Mouse (Mus musculus) liver, embryonic 14.5 days (tissue): Measurements from ENCODE around the gene Prcd. TPM values are rescaled to one million over a fixed set of nuclear protein-coding genes. Genes with fewer than 3 reads are reported as not detected.

ENCODE experiments used
- ATAC-seq: fragments of 200-750 bp; cut with Nextera tagmentation; 2 replicates; pipeline ENCODE4 v1.8.0; 2017; ENCODE audit warnings: moderate number of reproducible peaks, mild to moderate bottlenecking, moderate library complexity; ENCODE audit not compliant: insufficient read depth
- DNase-seq, 3 experiments: peaks; one replicate each; pipeline ENCODE4 v3.0.0-alpha.2; 2012 to 2013; ENCODE audit warnings: low read depth in 3 of 3, low spot score in 3 of 3
- H3K27ac ChIP-seq: fragments of 300-500 bp; sonication (generic); 2 replicates; pipeline ENCODE4 v1.5.1; 2014; ENCODE audit warnings: moderate library complexity, mild to moderate bottlenecking, control low read depth, inconsistent platforms
- H3K27me3 ChIP-seq: fragments of 300-500 bp; sonication (generic); 2 replicates; pipeline ENCODE4 v1.6.1; 2014; ENCODE audit warnings: mild to moderate bottlenecking, low read length, moderate library complexity; ENCODE audit not compliant: control insufficient read depth, insufficient read depth
- H3K36me3 ChIP-seq: fragments of 300-500 bp; sonication (generic); replicated peaks from 2 replicates; pipeline ENCODE4 v1.6.1; 2014; ENCODE audit warnings: low read depth; ENCODE audit not compliant: control insufficient read depth, insufficient read depth
- H3K4me1 ChIP-seq, 2 experiments: fragments of 200-500 bp in 1 of 2; fragments of 300-500 bp in 1 of 2; sonication (generic) in 1 of 2; replicated peaks; 2 replicates each; pipeline ENCODE4 v1.6.1; 2012 to 2014; ENCODE audit warnings: antibody characterized with exemption in 1 of 2, inconsistent platforms in 1 of 2, low read length in 1 of 2; ENCODE audit not compliant: control insufficient read depth in 2 of 2, insufficient read depth in 2 of 2
- H3K4me2 ChIP-seq: fragments of 300-500 bp; sonication (generic); 2 replicates; pipeline ENCODE4 v1.6.1; 2014; ENCODE audit warnings: low read depth, mild to moderate bottlenecking, control low read depth, moderate library complexity
- H3K4me3 ChIP-seq, 2 experiments: fragments of 200-500 bp in 1 of 2; fragments of 300-500 bp in 1 of 2; sonication (generic) in 1 of 2; 2 replicates each; pipeline ENCODE4 v1.5.1; 2012 to 2014; ENCODE audit warnings: low read depth in 2 of 2, low read length in 2 of 2, mild to moderate bottlenecking in 2 of 2, control low read depth in 1 of 2, inconsistent platforms in 1 of 2, moderate library complexity in 1 of 2; ENCODE audit not compliant: insufficient read depth in 1 of 2
- H3K9ac ChIP-seq: fragments of 300-500 bp; sonication (generic); replicated peaks from 2 replicates; pipeline ENCODE4 v1.6.1; 2014; ENCODE audit warnings: mild to moderate bottlenecking, control low read depth, moderate library complexity
- H3K9me3 ChIP-seq: fragments of 300-500 bp; sonication (generic); 2 replicates; pipeline ENCODE4 v1.6.1; 2016; ENCODE audit warnings: low read length, mixed read lengths; ENCODE audit not compliant: control insufficient read depth
- CTCF ChIP-seq: IDR thresholded peaks from 2 replicates; pipeline ENCODE4 v1.5.1; 2016; ENCODE audit warnings: antibody characterized with exemption, low read depth, control low read depth
- EP300 ChIP-seq: IDR thresholded peaks from 2 replicates; pipeline ENCODE4 v1.6.1; 2016; ENCODE audit warnings: antibody characterized with exemption, low read depth
- WGBS: fragments of 180-500 bp; shearing (Covaris S2); extraction: QIAGEN DNeasy Blood & Tissue Kit; methylation state at CpG from one replicate; pipeline ENCODE4 v1.1.7; 2014; ENCODE audit not compliant: insufficient replicate concordance; 5-methylcytosine and 5-hydroxymethylcytosine counted together
- polyA plus RNA-seq, 2 experiments: library from polyadenylated mRNA; depleted of rRNA in 1 of 2; stranded (reverse) in 1 of 2; unstranded in 1 of 2; fragments of >200 nt; fragmentation: Nextera tagmentation in 1 of 2; extraction: Ambion mirVana in 1 of 2; gene quantifications; 2 replicates each; pipeline versions ENCODE4 v1.2.1 to v1.2.3; 2012 to 2014

The Prcd gene
- polyA plus RNA-seq, 2 experiments, result 0.11 to 0.19 TPM

DNA sequence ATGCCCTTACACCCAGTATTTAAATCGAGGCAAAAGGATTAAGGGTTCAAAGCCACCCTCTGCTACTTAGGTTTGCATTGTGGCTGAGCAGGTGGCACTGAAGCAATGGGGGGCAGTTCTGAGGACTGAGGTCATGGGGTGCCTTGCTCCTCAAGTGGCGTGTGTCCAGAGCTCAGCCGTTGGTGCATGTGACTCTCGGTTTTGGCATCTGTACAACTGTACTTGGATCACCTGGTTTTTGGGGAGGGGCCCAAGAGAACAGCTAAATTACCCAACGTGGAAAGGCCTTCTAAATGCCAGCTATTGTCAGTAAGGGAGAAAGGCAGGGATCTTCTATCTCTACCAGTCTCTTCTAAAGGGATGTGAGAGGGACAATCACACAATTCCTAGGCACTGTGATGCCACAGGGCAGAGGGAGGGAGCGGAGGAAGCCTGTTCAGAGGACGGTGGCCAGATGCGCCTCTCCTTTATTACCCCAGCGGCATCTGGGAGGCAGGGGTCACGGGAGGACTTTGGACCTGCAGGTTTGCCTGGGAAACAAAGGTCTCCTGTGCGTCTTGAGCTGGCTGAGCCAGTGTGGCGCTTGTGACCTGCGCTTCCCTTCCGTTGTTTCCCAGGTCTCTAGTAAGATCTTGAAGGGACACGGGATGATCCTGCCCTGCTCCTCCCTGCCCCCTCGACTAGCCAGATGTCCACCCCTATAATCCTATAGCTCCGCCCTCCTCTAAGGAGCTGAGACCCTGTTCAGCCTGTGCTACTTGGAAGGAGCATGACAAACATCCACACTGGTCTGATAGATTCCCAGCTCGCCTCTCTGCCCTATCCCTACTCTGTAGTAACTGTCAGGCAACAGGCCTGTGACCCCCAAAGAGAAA, 37.6 kb downstream of the Prcd start:
- 63% methylated on average over 18 of the region's 18 CpGs for WGBS
- H3K4me1 ChIP-seq, result no peaks in the 10 kb centered on the region
- H3K4me2 ChIP-seq, result no peak overlapping the region
- H3K27me3 ChIP-seq, result peaks cover 24% of the 10 kb centered on the region
- no peak for ATAC-seq
- no peak overlapping the region for H3K9ac ChIP-seq
- no peak for DNase-seq
- H3K36me3 ChIP-seq, result no peaks in the 10 kb centered on the region
- no peak for TF ChIP-seq EP300
- no peak for TF ChIP-seq CTCF
- H3K27ac ChIP-seq, result no peak overlapping the region
- no peak overlapping the region for H3K4me3 ChIP-seq
- H3K9me3 ChIP-seq, result no peaks in the 10 kb centered on the region

DNA sequence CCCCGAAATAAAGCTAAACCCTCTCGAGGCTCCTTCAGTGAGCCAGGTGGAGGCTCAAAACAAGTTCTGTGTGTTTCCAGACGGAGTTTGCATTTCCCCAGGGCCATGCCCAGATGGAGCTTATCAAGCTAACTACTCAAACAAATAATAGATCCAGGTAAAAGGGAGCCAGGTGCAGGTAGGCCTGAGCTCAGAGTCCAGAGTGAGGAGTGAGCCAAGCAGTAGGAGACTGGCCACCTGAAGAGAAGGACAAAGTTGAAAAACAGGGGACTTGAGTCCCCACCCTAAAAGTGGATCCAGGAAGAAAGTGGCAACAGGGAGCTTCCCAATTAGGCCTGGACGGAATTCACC, 40.5 kb downstream of the Prcd start:
- H3K27ac ChIP-seq, result no peak overlapping the region
- TF ChIP-seq EP300 (no peak), CTCF (no peak)
- WGBS, result 45% methylated on average over 4 of the region's 4 CpGs
- peaks cover 26% of the 10 kb centered on the region for H3K27me3 ChIP-seq
- no peak for DNase-seq
- no peaks in the 10 kb centered on the region for H3K9me3 ChIP-seq
- no peak for ATAC-seq
- peak overlapping the region; percentile 21 for H3K4me2 ChIP-seq
- H3K9ac ChIP-seq, result no peak overlapping the region
- no peak overlapping the region for H3K4me3 ChIP-seq
- no peaks in the 10 kb centered on the region for H3K36me3 ChIP-seq
- no peaks in the 10 kb centered on the region for H3K4me1 ChIP-seq

DNA sequence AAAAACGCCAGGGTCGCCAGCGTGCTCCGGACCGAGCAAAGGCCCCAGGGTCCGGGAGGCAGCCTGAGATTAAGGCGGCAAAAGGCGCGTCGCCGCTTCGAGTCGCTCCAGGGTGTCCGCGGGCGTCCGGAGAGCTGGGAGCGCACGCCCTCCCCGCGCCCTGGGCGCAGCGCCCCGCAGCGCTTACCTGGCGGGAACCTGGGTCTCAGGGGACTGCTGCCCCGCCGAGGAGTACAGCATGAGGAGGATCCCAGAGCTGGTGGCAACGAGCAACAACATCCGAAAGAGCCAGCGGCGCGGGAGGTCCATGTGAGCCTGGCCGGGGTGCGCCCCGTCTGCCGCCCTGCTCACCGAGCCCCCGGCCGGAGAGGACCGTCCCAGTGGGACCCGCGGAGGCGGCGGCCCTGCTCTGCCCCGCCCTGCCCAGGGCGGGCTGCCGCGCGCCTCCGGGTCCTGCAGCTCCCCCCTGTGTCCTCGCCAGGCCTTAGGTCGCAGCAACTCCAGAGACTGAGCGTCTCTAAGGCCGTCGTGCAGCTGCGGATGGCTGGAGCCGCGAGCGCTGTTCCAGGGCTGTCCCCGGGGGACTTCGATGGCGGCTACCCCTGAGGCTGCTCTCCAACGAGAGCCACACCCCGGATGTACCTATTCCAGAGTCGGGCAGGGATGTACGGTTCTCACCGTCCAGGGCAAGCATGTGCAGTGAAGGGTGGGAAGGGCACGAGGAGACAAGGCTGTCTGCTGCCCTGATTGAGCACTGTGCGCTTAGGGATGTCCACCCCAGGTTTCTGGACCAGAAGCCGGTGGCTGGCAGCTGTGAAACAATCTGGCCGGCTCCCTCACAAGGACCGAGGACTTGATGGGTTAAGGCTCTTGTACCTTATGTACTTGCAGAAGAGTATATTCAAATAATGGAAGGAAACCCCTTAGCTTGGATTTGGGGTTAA, 41.2 kb downstream of the Prcd start:
- Histone ChIP-seq H3K9me3 (no peaks in the 10 kb centered on the region), H3K4me2 (peak overlapping the region; percentile 21), H3K9ac (no peak overlapping the region), H3K27me3 (peaks cover 26% of the 10 kb centered on the region), H3K4me3 (peak overlapping the region in 1 of 2 experiments; percentile 22; a peak in 1 of 4 replicates), H3K4me1 (no peaks in the 10 kb centered on the region), H3K36me3 (no peaks in the 10 kb centered on the region), H3K27ac (no peak overlapping the region)
- TF ChIP-seq CTCF (no peak), EP300 (no peak)
- WGBS, result 3% methylated on average over 73 of the region's 73 CpGs
- DNase-seq (no peak), ATAC-seq (no peak)

DNA sequence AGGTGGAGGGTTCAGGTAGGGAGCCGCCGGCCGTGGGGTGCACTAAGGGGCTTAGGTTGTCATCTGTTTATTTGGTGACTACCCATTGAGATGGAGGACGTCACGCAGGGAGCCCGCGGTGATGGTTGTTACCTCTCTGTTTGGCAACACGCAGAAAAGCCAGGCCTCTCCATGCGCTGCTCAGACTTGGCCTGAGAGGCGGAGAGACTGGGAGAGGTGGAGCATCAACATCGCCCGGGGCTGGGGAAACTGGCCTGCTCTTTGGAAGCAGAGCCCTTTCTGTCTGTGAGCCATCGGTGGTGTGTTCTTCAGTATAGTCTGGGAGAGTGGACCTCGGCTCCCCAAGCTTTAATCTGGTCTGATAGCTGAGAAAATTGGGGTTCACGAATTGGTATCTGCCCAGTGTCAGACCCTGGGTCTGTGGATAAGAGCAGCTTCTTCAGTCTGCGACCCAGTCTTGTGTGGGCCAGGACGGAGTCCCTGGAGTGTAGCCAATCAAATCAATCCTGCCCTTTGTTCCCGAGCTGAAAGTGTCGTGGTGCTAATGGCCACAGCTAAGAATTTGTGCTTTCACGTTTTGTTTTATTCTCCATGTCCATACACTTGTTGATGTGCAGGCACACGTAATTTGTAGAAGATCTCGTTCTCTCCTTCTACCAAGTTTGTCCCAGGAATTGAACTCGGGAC, 42.0 kb downstream of the Prcd start:
- Histone ChIP-seq H3K4me1 (no peaks in the 10 kb centered on the region), H3K9me3 (no peaks in the 10 kb centered on the region), H3K4me3 (no peak overlapping the region), H3K27me3 (peaks cover 26% of the 10 kb centered on the region), H3K4me2 (no peak overlapping the region), H3K36me3 (no peaks in the 10 kb centered on the region), H3K27ac (no peak overlapping the region), H3K9ac (no peak overlapping the region)
- no peak for DNase-seq
- 29% methylated on average over 23 of the region's 23 CpGs for WGBS
- ATAC-seq, result no peak
- TF ChIP-seq CTCF, result no peak
- no peak for TF ChIP-seq EP300
